Mouse (Mus musculus) left cerebral cortex, adult 2 months (tissue): Measurements from ENCODE around the gene St6galnac3. TPM values are rescaled to one million over a fixed set of nuclear protein-coding genes. Genes with fewer than 3 reads are reported as not detected.

Source experiments
- DNase-seq, 2 experiments: peaks; one replicate each; pipeline ENCODE4 v3.0.0; 2021 to 2022; ENCODE audit warnings: low spot score in 2 of 2, mixed read lengths in 1 of 2; ENCODE audit errors: extremely low spot score in 1 of 2
- H3K27ac ChIP-seq: fragments of 200-600 bp; 2 replicates; pipeline ENCODE4 v1.8.1; 2022
- H3K4me3 ChIP-seq: fragments of 200-600 bp; 2 replicates; pipeline ENCODE4 v1.8.1; 2022
- CTCF ChIP-seq: fragments of 200-600 bp; IDR thresholded peaks from 2 replicates; pipeline ENCODE4 v1.8.1; 2022; ENCODE audit warnings: antibody characterized with exemption, mild to moderate bottlenecking, moderate library complexity
- intact Hi-C: fragments of 180-260 bp; cut with DNase I; formaldehyde crosslinking; loops from one replicate; pipeline ENCODE4 v1.15.1; 2025
- total RNA-seq, 2 experiments: library from RNA; stranded (reverse); gene quantifications; 2 replicates each; pipeline ENCODE4 v1.2.3; 2021

St6galnac3 gene
- total RNA-seq, 2 experiments from 2014 or later: 17.1 to 18.8 TPM

- no peak overlapping the region for H3K4me3 ChIP-seq
- DNase-seq: no peak
- no peak for TF ChIP-seq CTCF
- H3K27ac ChIP-seq: no peak overlapping the region
- intact Hi-C loops: no loop called here
Measured at GRCm38 (mm10) chr3:153429840-153430239, 295.1 kb downstream of the St6galnac3 start.

GRCm38 (mm10) chr3:153421918-153422290 is 303.1 kb downstream of the St6galnac3 start:
- H3K27ac ChIP-seq: no peak overlapping the region
- H3K4me3 ChIP-seq: no peak overlapping the region
- intact Hi-C loops: no loop called here
- TF ChIP-seq CTCF: no peak
- no peak for DNase-seq

- H3K4me3 ChIP-seq: no peak overlapping the region
- intact Hi-C loops: no loop called here
- no peak for DNase-seq
- no peak overlapping the region for H3K27ac ChIP-seq
- TF ChIP-seq CTCF: no peak
Measured at GRCm38 (mm10) chr3:153421060-153421917, 303.7 kb downstream of the St6galnac3 start.

- Histone ChIP-seq H3K4me3 (no peak overlapping the region), H3K27ac (no peak overlapping the region)
- intact Hi-C loops: no loop called here
- no peak for DNase-seq
- no peak for TF ChIP-seq CTCF
Measured at GRCm38 (mm10) chr3:153419331-153419730, 305.6 kb downstream of the St6galnac3 start.

- DNase-seq: no peak
- no peak overlapping the region for H3K27ac ChIP-seq
- intact Hi-C loops: no loop called here
- TF ChIP-seq CTCF: no peak
- H3K4me3 ChIP-seq: no peak overlapping the region
Measured at GRCm38 (mm10) chr3:153417001-153417400, 308.0 kb downstream of the St6galnac3 start.

- Histone ChIP-seq H3K4me3 (no peak overlapping the region), H3K27ac (no peak overlapping the region)
- DNase-seq: no peak
- intact Hi-C loops: no loop called here
- no peak for TF ChIP-seq CTCF
Measured at GRCm38 (mm10) chr3:153416383-153416782, 308.6 kb downstream of the St6galnac3 start.

GRCm38 (mm10) chr3:153414132-153414531 is 310.8 kb downstream of the St6galnac3 start:
- Histone ChIP-seq H3K27ac (no peak overlapping the region), H3K4me3 (no peak overlapping the region)
- TF ChIP-seq CTCF: no peak
- no peak for DNase-seq
- intact Hi-C loops: no loop called here

- Histone ChIP-seq H3K4me3 (no peak overlapping the region), H3K27ac (no peak overlapping the region)
- no peak for DNase-seq
- no peak for TF ChIP-seq CTCF
- intact Hi-C loops: loop anchor here (2.0 to 5.0 kb wide), 2 partner anchors 76 to 437 kb away; no protein-coding TSS in a partner anchor
Measured at GRCm38 (mm10) chr3:153409286-153409685, 315.7 kb downstream of the St6galnac3 start.

GRCm38 (mm10) chr3:153408361-153408760 is 316.6 kb downstream of the St6galnac3 start:
- no peak for DNase-seq
- intact Hi-C loops: loop anchor here (2.0 to 5.0 kb wide), 2 partner anchors 76 to 436 kb away; no protein-coding TSS in a partner anchor
- no peak overlapping the region for H3K27ac ChIP-seq

GRCm38 (mm10) chr3:153407698-153408097 is 317.3 kb downstream of the St6galnac3 start:
- no peak overlapping the region for H3K4me3 ChIP-seq
- TF ChIP-seq CTCF: no peak
- H3K27ac ChIP-seq: no peak overlapping the region
- DNase-seq: no peak
- intact Hi-C loops: loop anchor here (2.0 to 5.0 kb wide), 2 partner anchors 77 to 435 kb away; no protein-coding TSS in a partner anchor

More at GRCm38 (mm10) chr3:153408361-153408760, 316.6 kb downstream of the St6galnac3 start:
- no peak overlapping the region for H3K4me3 ChIP-seq
- TF ChIP-seq CTCF: no peak

- Histone ChIP-seq H3K4me3 (no peak overlapping the region), H3K27ac (no peak overlapping the region)
- no peak for DNase-seq
- intact Hi-C loops: loop anchor here (5.0 kb wide), 1 partner anchor 435 kb away; no protein-coding TSS in a partner anchor
- TF ChIP-seq CTCF: no peak
Measured at GRCm38 (mm10) chr3:153406858-153407257, 318.1 kb downstream of the St6galnac3 start.

GRCm38 (mm10) chr3:153406220-153406619 is 318.8 kb downstream of the St6galnac3 start:
- TF ChIP-seq CTCF: no peak
- H3K27ac ChIP-seq: no peak overlapping the region
- no peak for DNase-seq

More at GRCm38 (mm10) chr3:153406220-153406619, 318.8 kb downstream of the St6galnac3 start:
- H3K4me3 ChIP-seq: no peak overlapping the region
- intact Hi-C loops: loop anchor here (5.0 kb wide), 1 partner anchor 434 kb away; no protein-coding TSS in a partner anchor
